Mouse (Mus musculus): ENCODE measurements around the gene D11Wsu47e. TPM values are rescaled to one million over a fixed set of nuclear protein-coding genes. Genes with fewer than 3 reads are reported as not detected.
A peak's percentile ranks its signal among the peaks of the same experiment; 100 is the strongest.

Gene D11Wsu47e
- 23.3 and 23.4 TPM in 2 replicates for polyA plus RNA-seq (2014; fragmentation: Nextera tagmentation; extraction: Ambion mirVana)

- 0% methylated on average over 69 of the region's 73 CpGs for WGBS
Measured at GRCm38 (mm10) chr11:113683957-113684706, at the start of gene D11Wsu47e, which contains the start of gene Fam104a. TSS of gene D11Wsu47e (plus strand) at chr11:113684412. TSS of gene Fam104a (minus strand) at chr11:113684155.

GRCm38 (mm10) chr11:113634699-113635121 is 49.5 kb upstream of the D11Wsu47e start:
- no peak for DNase-seq (ENCODE audit: low spot score, missing footprints)
- ATAC-seq (ENCODE audit: low FRiP score): no peak
- H3K27ac ChIP-seq (ENCODE audit: low read depth, low read length): no peak overlapping the region
- no peak overlapping the region for H3K9ac ChIP-seq (ENCODE audit: low read length)
- no peaks in the 10 kb centered on the region for H3K9me3 ChIP-seq (ENCODE audit: control insufficient read depth, low read length)
- no peaks in the 10 kb centered on the region for H3K36me3 ChIP-seq (ENCODE audit: control insufficient read depth, insufficient read depth, low read length)
- H3K4me3 ChIP-seq (ENCODE audit: low read depth, low read length): no peak overlapping the region
- no peak overlapping the region for H3K4me2 ChIP-seq
- no peaks in the 10 kb centered on the region for H3K27me3 ChIP-seq (ENCODE audit: control insufficient read depth, insufficient read depth, low read length)
- 77% methylated on average over 10 of the region's 10 CpGs for WGBS
- H3K4me1 ChIP-seq (ENCODE audit: control insufficient read depth, insufficient read depth, low read length): no peaks in the 10 kb centered on the region

More at GRCm38 (mm10) chr11:113683957-113684706, at the start of gene D11Wsu47e, which contains the start of gene Fam104a:
- Histone ChIP-seq H3K9me3 (ENCODE audit: control insufficient read depth, low read length) (no peaks in the 10 kb centered on the region), H3K4me2 (peak within 1 kb of the TSS; percentile 89), H3K4me3 (ENCODE audit: low read depth, low read length) (peak within 1 kb of the TSS; percentile 90), H3K4me1 (ENCODE audit: control insufficient read depth, insufficient read depth, low read length) (peaks cover 26% of the 10 kb centered on the region), H3K27ac (ENCODE audit: low read depth, low read length) (peak within 1 kb of the TSS; percentile 95), H3K9ac (ENCODE audit: low read length) (peak within 1 kb of the TSS; percentile 85), H3K36me3 (ENCODE audit: control insufficient read depth, insufficient read depth, low read length) (peaks cover 4% of the 10 kb centered on the region; the same call in 1 of the 2 replicates), H3K27me3 (ENCODE audit: control insufficient read depth, insufficient read depth, low read length) (no peaks in the 10 kb centered on the region)
- DNase-seq (ENCODE audit: low spot score, missing footprints) (peak; percentile 99), ATAC-seq (ENCODE audit: low FRiP score) (peak; percentile 94)

- no peak overlapping the region for H3K4me3 ChIP-seq (ENCODE audit: low read depth, low read length)
Measured at GRCm38 (mm10) chr11:113638680-113639079, 45.5 kb upstream of the D11Wsu47e start.

GRCm38 (mm10) chr11:113645181-113645580 is 39.0 kb upstream of the D11Wsu47e start:
- Histone ChIP-seq H3K4me1 (ENCODE audit: control insufficient read depth, insufficient read depth, low read length) (peaks cover 6% of the 10 kb centered on the region; the same call in 1 of the 2 replicates), H3K4me3 (ENCODE audit: low read depth, low read length) (no peak overlapping the region), H3K9me3 (ENCODE audit: control insufficient read depth, low read length) (no peaks in the 10 kb centered on the region), H3K36me3 (ENCODE audit: control insufficient read depth, insufficient read depth, low read length) (no peaks in the 10 kb centered on the region), H3K27me3 (ENCODE audit: control insufficient read depth, insufficient read depth, low read length) (no peaks in the 10 kb centered on the region; the same call in 1 of the 2 replicates), H3K27ac (ENCODE audit: low read depth, low read length) (no peak overlapping the region), H3K4me2 (no peak overlapping the region), H3K9ac (ENCODE audit: low read length) (no peak overlapping the region)
- ATAC-seq (ENCODE audit: low FRiP score) (no peak), DNase-seq (ENCODE audit: low spot score, missing footprints) (no peak)
- WGBS: 90% methylated on average over 3 of the region's 3 CpGs

More at GRCm38 (mm10) chr11:113638680-113639079, 45.5 kb upstream of the D11Wsu47e start:
- H3K4me1 ChIP-seq (ENCODE audit: control insufficient read depth, insufficient read depth, low read length): no peaks in the 10 kb centered on the region
- no peak overlapping the region for H3K27ac ChIP-seq (ENCODE audit: low read depth, low read length)
- H3K36me3 ChIP-seq (ENCODE audit: control insufficient read depth, insufficient read depth, low read length): no peaks in the 10 kb centered on the region
- H3K4me2 ChIP-seq: no peak overlapping the region
- H3K9ac ChIP-seq (ENCODE audit: low read length): no peak overlapping the region
- DNase-seq (ENCODE audit: low spot score, missing footprints) (no peak), ATAC-seq (ENCODE audit: low FRiP score) (no peak)
- no peaks in the 10 kb centered on the region for H3K9me3 ChIP-seq (ENCODE audit: control insufficient read depth, low read length)
- WGBS: 93% methylated on average over 12 of the region's 12 CpGs
- no peaks in the 10 kb centered on the region for H3K27me3 ChIP-seq (ENCODE audit: control insufficient read depth, insufficient read depth, low read length)

- H3K9ac ChIP-seq (ENCODE audit: low read length): peak overlapping the region; percentile 44; the same call in 1 of the 2 replicates
- DNase-seq (ENCODE audit: low spot score, missing footprints) (peak; percentile 99), ATAC-seq (ENCODE audit: low FRiP score) (peak; percentile 7; the same call in 1 of the 2 replicates)
- H3K27me3 ChIP-seq (ENCODE audit: control insufficient read depth, insufficient read depth, low read length): no peaks in the 10 kb centered on the region; the same call in 1 of the 2 replicates
- H3K4me2 ChIP-seq: 0 out of 2 replicates have a peak overlapping the region, but pooled peaks have one; percentile 6
- H3K36me3 ChIP-seq (ENCODE audit: control insufficient read depth, insufficient read depth, low read length): 0 out of 2 replicates have a peak, but pooled peaks cover 4% of the 10 kb centered on the region
- H3K4me1 ChIP-seq (ENCODE audit: control insufficient read depth, insufficient read depth, low read length): peaks cover 13% of the 10 kb centered on the region; the same call in 1 of the 2 replicates
- no peaks in the 10 kb centered on the region for H3K9me3 ChIP-seq (ENCODE audit: control insufficient read depth, low read length)
- no peak overlapping the region for H3K4me3 ChIP-seq (ENCODE audit: low read depth, low read length)
- no peak overlapping the region for H3K27ac ChIP-seq (ENCODE audit: low read depth, low read length)
- 2% methylated on average over 15 of the region's 15 CpGs for WGBS
Measured at GRCm38 (mm10) chr11:113648152-113648551, 36.1 kb upstream of the D11Wsu47e start.

GRCm38 (mm10) chr11:113648690-113649352 is 35.4 kb upstream of the D11Wsu47e start, which contains the start of gene Cog1:
TSS of gene Cog1 (plus strand) at chr11:113649169.
- H3K27me3 ChIP-seq (ENCODE audit: control insufficient read depth, insufficient read depth, low read length): no peaks in the 10 kb centered on the region; the same call in 1 of the 2 replicates
- H3K9ac ChIP-seq (ENCODE audit: low read length): peak within 1 kb of the TSS; percentile 96
- H3K4me3 ChIP-seq (ENCODE audit: low read depth, low read length): peak within 1 kb of the TSS; percentile 94
- H3K4me2 ChIP-seq: peak within 1 kb of the TSS; percentile 69
- ATAC-seq (ENCODE audit: low FRiP score): no peak; the same call in 1 of the 2 replicates
- H3K4me1 ChIP-seq (ENCODE audit: control insufficient read depth, insufficient read depth, low read length): peaks cover 13% of the 10 kb centered on the region; the same call in 1 of the 2 replicates
- H3K27ac ChIP-seq (ENCODE audit: low read depth, low read length): peak within 1 kb of the TSS; percentile 87
- DNase-seq (ENCODE audit: low spot score, missing footprints): peak; percentile 90
- H3K36me3 ChIP-seq (ENCODE audit: control insufficient read depth, insufficient read depth, low read length): peaks cover 5% of the 10 kb centered on the region; the same call in 1 of the 2 replicates
- no peaks in the 10 kb centered on the region for H3K9me3 ChIP-seq (ENCODE audit: control insufficient read depth, low read length)
- WGBS: 38% methylated on average over 26 of the region's 26 CpGs

GRCm38 (mm10) chr11:113649353-113650210 is 34.6 kb upstream of the D11Wsu47e start, which contains the start of gene Slc39a11:
TSS of gene Slc39a11 (minus strand) at chr11:113650079.
- DNase-seq (ENCODE audit: low spot score, missing footprints): peak; percentile 97
- H3K4me1 ChIP-seq (ENCODE audit: control insufficient read depth, insufficient read depth, low read length): peaks cover 13% of the 10 kb centered on the region; the same call in 1 of the 2 replicates
- under 1% methylated on average over 75 of the region's 91 CpGs for WGBS

More at GRCm38 (mm10) chr11:113649353-113650210, 34.6 kb upstream of the D11Wsu47e start, which contains the start of gene Slc39a11:
- Histone ChIP-seq H3K36me3 (ENCODE audit: control insufficient read depth, insufficient read depth, low read length) (peaks cover 11% of the 10 kb centered on the region), H3K27me3 (ENCODE audit: control insufficient read depth, insufficient read depth, low read length) (no peaks in the 10 kb centered on the region; the same call in 1 of the 2 replicates), H3K4me3 (ENCODE audit: low read depth, low read length) (peak within 1 kb of the TSS; percentile 94), H3K9ac (ENCODE audit: low read length) (peak within 1 kb of the TSS; percentile 96), H3K27ac (ENCODE audit: low read depth, low read length) (peak within 1 kb of the TSS; percentile 87), H3K9me3 (ENCODE audit: control insufficient read depth, low read length) (no peaks in the 10 kb centered on the region), H3K4me2 (peak within 1 kb of the TSS; percentile 69)
- ATAC-seq (ENCODE audit: low FRiP score): peak; percentile 87
